Mouse (Mus musculus): ENCODE measurements around the gene Gabbr1. TPM values are rescaled to one million over a fixed set of nuclear protein-coding genes. Genes with fewer than 3 reads are reported as not detected.

Gabbr1 gene
- total and polyA plus RNA-seq, 2 experiments from 2014 or later = 80.1 to 416 TPM

DNA sequence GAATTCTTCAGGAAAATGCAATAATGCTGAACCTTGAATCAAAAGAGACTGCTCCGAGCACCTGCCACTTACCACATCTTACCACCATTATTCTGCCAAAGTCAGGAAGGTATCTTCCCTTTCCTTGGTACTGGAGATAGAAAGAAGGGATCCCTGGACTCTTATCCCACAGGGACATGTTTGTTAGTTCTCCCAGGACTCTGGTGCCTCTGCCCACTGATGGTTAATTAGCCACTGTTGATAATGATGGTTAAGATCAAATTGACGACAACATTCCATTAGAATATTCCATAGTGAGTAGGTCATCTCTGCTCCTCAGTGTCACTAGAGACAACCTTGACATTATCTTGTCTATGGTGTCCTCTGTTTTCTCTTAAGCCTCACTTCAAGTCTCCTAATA is 74.2 kb downstream of the Gabbr1 start, which contains the start of gene Olfr92:
Olfr92 (minus strand) TSS at position 101 of the 400 bp plus-strand sequence.
- Histone ChIP-seq H3K9me3 (ENCODE audit: low read length) (no peaks in the 10 kb centered on the region), H3K9ac (no peak within 1 kb of the TSS), H3K4me3 (ENCODE audit: low read depth, low read length) (no peak within 1 kb of the TSS), H3K4me2 (ENCODE audit: low read depth) (no peak within 1 kb of the TSS), H3K4me1 (ENCODE audit: insufficient read depth) (no peaks in the 10 kb centered on the region), H3K27me3 (ENCODE audit: insufficient read depth, low read length) (no peaks in the 10 kb centered on the region), H3K36me3 (ENCODE audit: insufficient read depth) (no peaks in the 10 kb centered on the region), H3K27ac (ENCODE audit: low read depth, low read length) (no peak within 1 kb of the TSS)
- no peak for DNase-seq
- no peak for ATAC-seq
- TF ChIP-seq CTCF (IDR thresholded peaks at IDR 0.05; ENCODE audit: low read depth) = no peak
- WGBS = 93% methylated on average over 2 of the region's 2 CpGs

Other genes starting within 250 kb of the Gabbr1 start
- not detected in 2 replicates for gene H2-M10.6, start 233.8 kb upstream of the Gabbr1 start, total RNA-seq (2014; rRNA removed)
- not detected in 2 replicates for gene H2-M10.6, start 233.8 kb upstream of the Gabbr1 start, polyA plus RNA-seq (2015; fragmentation: Nextera tagmentation; extraction: Ambion mirVana)
- gene Trim26, start 208.8 kb upstream of the Gabbr1 start, total RNA-seq (2014; rRNA removed) = 19.3 and 30.6 TPM in 2 replicates
- 21.3 and 36.6 TPM in 2 replicates for gene Trim26, start 208.8 kb upstream of the Gabbr1 start, polyA plus RNA-seq (2015; fragmentation: Nextera tagmentation; extraction: Ambion mirVana)
- 0.15 and 0.19 TPM in 2 replicates for gene Trim15, start 178.8 kb upstream of the Gabbr1 start, total RNA-seq (2014; rRNA removed)
- 0.23 and 0.31 TPM in 2 replicates for gene Trim15, start 178.8 kb upstream of the Gabbr1 start, polyA plus RNA-seq (2015; fragmentation: Nextera tagmentation; extraction: Ambion mirVana)
- 0.15 TPM in 1 of 2 replicates, not detected in the other for gene Trim10, start 176.4 kb upstream of the Gabbr1 start, total RNA-seq (2014; rRNA removed)
- gene Trim10, start 176.4 kb upstream of the Gabbr1 start, polyA plus RNA-seq (2015; fragmentation: Nextera tagmentation; extraction: Ambion mirVana) = 0.14 and 0.22 TPM in 2 replicates
- 0.19 TPM in 1 of 2 replicates, not detected in the other for gene Trim40, start 155.8 kb upstream of the Gabbr1 start, total RNA-seq (2014; rRNA removed)
- 0.12 TPM in 1 of 2 replicates, not detected in the other for gene Trim40, start 155.8 kb upstream of the Gabbr1 start, polyA plus RNA-seq (2015; fragmentation: Nextera tagmentation; extraction: Ambion mirVana)
- not detected in 2 replicates for gene Trim31, start 147.8 kb upstream of the Gabbr1 start, total RNA-seq (2014; rRNA removed)
- 0.06 TPM in 1 of 2 replicates, not detected in the other for gene Trim31, start 147.8 kb upstream of the Gabbr1 start, polyA plus RNA-seq (2015; fragmentation: Nextera tagmentation; extraction: Ambion mirVana)
- gene Rnf39, start 103.0 kb upstream of the Gabbr1 start, total RNA-seq (2014; rRNA removed) = 1.8 and 2.5 TPM in 2 replicates
- gene Rnf39, start 103.0 kb upstream of the Gabbr1 start, polyA plus RNA-seq (2015; fragmentation: Nextera tagmentation; extraction: Ambion mirVana) = 1.1 and 2.4 TPM in 2 replicates
- 72.3 and 82.2 TPM in 2 replicates for gene Ppp1r11, start 94.2 kb upstream of the Gabbr1 start, total RNA-seq (2014; rRNA removed)
- gene Ppp1r11, start 94.2 kb upstream of the Gabbr1 start, polyA plus RNA-seq (2015; fragmentation: Nextera tagmentation; extraction: Ambion mirVana) = 157 and 183 TPM in 2 replicates
- 28.6 and 35.0 TPM in 2 replicates for gene Znrd1, start 87.4 kb upstream of the Gabbr1 start, total RNA-seq (2014; rRNA removed)
- gene Znrd1, start 87.4 kb upstream of the Gabbr1 start, polyA plus RNA-seq (2015; fragmentation: Nextera tagmentation; extraction: Ambion mirVana) = 48.8 and 56.5 TPM in 2 replicates
- gene Znrd1as, start 87.4 kb upstream of the Gabbr1 start, total RNA-seq (2014; rRNA removed) = 2.0 and 3.4 TPM in 2 replicates
- 2.6 and 3.7 TPM in 2 replicates for gene Znrd1as, start 87.4 kb upstream of the Gabbr1 start, polyA plus RNA-seq (2015; fragmentation: Nextera tagmentation; extraction: Ambion mirVana)
- gene 2410137M14Rik, start 64.7 kb upstream of the Gabbr1 start, total RNA-seq (2014; rRNA removed) = 0.38 TPM in 1 of 2 replicates, not detected in the other
- gene 2410137M14Rik, start 64.7 kb upstream of the Gabbr1 start, polyA plus RNA-seq (2015; fragmentation: Nextera tagmentation; extraction: Ambion mirVana) = 0.36 TPM in 1 of 2 replicates, not detected in the other
- 3.5 and 4.2 TPM in 2 replicates for gene H2-M5, start 56.4 kb upstream of the Gabbr1 start, total RNA-seq (2014; rRNA removed)
- 0.52 and 1.5 TPM in 2 replicates for gene H2-M5, start 56.4 kb upstream of the Gabbr1 start, polyA plus RNA-seq (2015; fragmentation: Nextera tagmentation; extraction: Ambion mirVana)
- 208 and 220 TPM in 2 replicates for gene Zfp57, start 44.8 kb upstream of the Gabbr1 start, total RNA-seq (2014; rRNA removed)
- gene Zfp57, start 44.8 kb upstream of the Gabbr1 start, polyA plus RNA-seq (2015; fragmentation: Nextera tagmentation; extraction: Ambion mirVana) = 113 and 148 TPM in 2 replicates
- gene Mog, start 22.6 kb upstream of the Gabbr1 start, total RNA-seq (2014; rRNA removed) = not detected in 2 replicates
- gene Mog, start 22.6 kb upstream of the Gabbr1 start, polyA plus RNA-seq (2015; fragmentation: Nextera tagmentation; extraction: Ambion mirVana) = 0.53 and 1.1 TPM in 2 replicates
- gene Olfr90, start 42.5 kb downstream of the Gabbr1 start, total RNA-seq (2014; rRNA removed) = not detected in 2 replicates
- gene Olfr90, start 42.5 kb downstream of the Gabbr1 start, polyA plus RNA-seq (2015; fragmentation: Nextera tagmentation; extraction: Ambion mirVana) = not detected in 2 replicates
- not detected in 2 replicates for gene Olfr91, start 52.3 kb downstream of the Gabbr1 start, total RNA-seq (2014; rRNA removed)
- gene Olfr91, start 52.3 kb downstream of the Gabbr1 start, polyA plus RNA-seq (2015; fragmentation: Nextera tagmentation; extraction: Ambion mirVana) = not detected in 2 replicates
- not detected in 2 replicates for gene Olfr92, start 74.1 kb downstream of the Gabbr1 start, total RNA-seq (2014; rRNA removed)
- gene Olfr92, start 74.1 kb downstream of the Gabbr1 start, polyA plus RNA-seq (2015; fragmentation: Nextera tagmentation; extraction: Ambion mirVana) = not detected in 2 replicates
- not detected in 2 replicates for gene Olfr93, start 115.5 kb downstream of the Gabbr1 start, total RNA-seq (2014; rRNA removed)
- gene Olfr93, start 115.5 kb downstream of the Gabbr1 start, polyA plus RNA-seq (2015; fragmentation: Nextera tagmentation; extraction: Ambion mirVana) = not detected in 2 replicates
- not detected in 2 replicates for gene Ubd, start 147.9 kb downstream of the Gabbr1 start, total RNA-seq (2014; rRNA removed)
- not detected in 2 replicates for gene Ubd, start 147.9 kb downstream of the Gabbr1 start, polyA plus RNA-seq (2015; fragmentation: Nextera tagmentation; extraction: Ambion mirVana)
- gene Olfr94, start 155.0 kb downstream of the Gabbr1 start, total RNA-seq (2014; rRNA removed) = not detected in 2 replicates
- not detected in 2 replicates for gene Olfr94, start 155.0 kb downstream of the Gabbr1 start, polyA plus RNA-seq (2015; fragmentation: Nextera tagmentation; extraction: Ambion mirVana)
- 0.05 TPM in 1 of 2 replicates, not detected in the other for gene Olfr95, start 167.2 kb downstream of the Gabbr1 start, total RNA-seq (2014; rRNA removed)
- gene Olfr95, start 167.2 kb downstream of the Gabbr1 start, polyA plus RNA-seq (2015; fragmentation: Nextera tagmentation; extraction: Ambion mirVana) = not detected in 2 replicates
- not detected in 2 replicates for gene Olfr96, start 174.2 kb downstream of the Gabbr1 start, total RNA-seq (2014; rRNA removed)
- not detected in 2 replicates for gene Olfr96, start 174.2 kb downstream of the Gabbr1 start, polyA plus RNA-seq (2015; fragmentation: Nextera tagmentation; extraction: Ambion mirVana)
- gene Olfr97, start 191.4 kb downstream of the Gabbr1 start, total RNA-seq (2014; rRNA removed) = not detected in 2 replicates
- gene Olfr97, start 191.4 kb downstream of the Gabbr1 start, polyA plus RNA-seq (2015; fragmentation: Nextera tagmentation; extraction: Ambion mirVana) = not detected in 2 replicates
- not detected in 2 replicates for gene Olfr98, start 217.8 kb downstream of the Gabbr1 start, total RNA-seq (2014; rRNA removed)
- gene Olfr98, start 217.8 kb downstream of the Gabbr1 start, polyA plus RNA-seq (2015; fragmentation: Nextera tagmentation; extraction: Ambion mirVana) = not detected in 2 replicates
- gene H2-M3, start 224.3 kb downstream of the Gabbr1 start, total RNA-seq (2014; rRNA removed) = 1.0 and 1.9 TPM in 2 replicates
- gene H2-M3, start 224.3 kb downstream of the Gabbr1 start, polyA plus RNA-seq (2015; fragmentation: Nextera tagmentation; extraction: Ambion mirVana) = 1.5 and 1.7 TPM in 2 replicates
- gene Olfr99, start 237.5 kb downstream of the Gabbr1 start, total RNA-seq (2014; rRNA removed) = not detected in 2 replicates
- not detected in 2 replicates for gene Olfr99, start 237.5 kb downstream of the Gabbr1 start, polyA plus RNA-seq (2015; fragmentation: Nextera tagmentation; extraction: Ambion mirVana)